Mouse (Mus musculus) lung, embryonic 14.5 days (tissue): ENCODE results near the gene Atad1. TPM values are rescaled to one million over a fixed set of nuclear protein-coding genes. Genes with fewer than 3 reads are reported as not detected.

ENCODE experiments used
- ATAC-seq: fragments of 200-750 bp; cut with Nextera tagmentation; 2 replicates; pipeline ENCODE4 v1.8.0; 2017; ENCODE audit warnings: mild to moderate bottlenecking, moderate TSS enrichment, moderate library complexity; ENCODE audit not compliant: insufficient read depth
- DNase-seq: peaks from one replicate; pipeline ENCODE4 v3.0.0-alpha.2; 2015
- H3K27ac ChIP-seq: fragments of 300-500 bp; sonication (generic); 2 replicates; pipeline ENCODE4 v1.5.1; 2014; ENCODE audit warnings: low read depth, mild to moderate bottlenecking, moderate library complexity
- H3K27me3 ChIP-seq: fragments of 300-500 bp; sonication (generic); 2 replicates; pipeline ENCODE4 v1.6.1; 2014; ENCODE audit warnings: low read length, control low read depth; ENCODE audit not compliant: insufficient read depth
- H3K36me3 ChIP-seq: fragments of 300-500 bp; sonication (generic); 2 replicates; pipeline ENCODE4 v1.6.1; 2014; ENCODE audit warnings: control low read depth; ENCODE audit not compliant: insufficient read depth
- H3K4me1 ChIP-seq: fragments of 300-500 bp; sonication (generic); 2 replicates; pipeline ENCODE4 v1.6.1; 2014; ENCODE audit warnings: antibody characterized with exemption, control low read depth; ENCODE audit not compliant: insufficient read depth
- H3K4me2 ChIP-seq: fragments of 300-500 bp; sonication (generic); 2 replicates; pipeline ENCODE4 v1.6.1; 2014; ENCODE audit warnings: mild to moderate bottlenecking
- H3K4me3 ChIP-seq: fragments of 300-500 bp; sonication (generic); 2 replicates; pipeline ENCODE4 v1.5.1; 2014; ENCODE audit warnings: low read depth, low read length
- H3K9ac ChIP-seq: fragments of 300-500 bp; sonication (generic); 2 replicates; pipeline ENCODE4 v1.6.1; 2014
- H3K9me3 ChIP-seq: fragments of 300-500 bp; sonication (generic); 2 replicates; pipeline ENCODE4 v1.6.1; 2016; ENCODE audit warnings: low read depth, low read length, control low read depth
- CTCF ChIP-seq: IDR thresholded peaks from 2 replicates; pipeline ENCODE4 v1.5.1; 2016; ENCODE audit warnings: antibody characterized with exemption, low read depth
- WGBS: fragments of 180-500 bp; shearing (Covaris S2); extraction: QIAGEN DNeasy Blood & Tissue Kit; methylation state at CpG from one replicate; pipeline ENCODE4 v1.1.7; 2014; 5-methylcytosine and 5-hydroxymethylcytosine counted together
- polyA plus RNA-seq: library from polyadenylated mRNA; unstranded; fragments of >200 nt; fragmentation: Nextera tagmentation; extraction: Ambion mirVana; gene quantifications from 2 replicates; pipeline ENCODE4 v1.2.1, GENCODE M21; 2014

Gene Atad1
- polyA plus RNA-seq, 1 experiment from 2014 or later = 67.6 TPM

- H3K9ac ChIP-seq = no peak overlapping the region
- no peaks in the 10 kb centered on the region for H3K4me1 ChIP-seq
- no peak overlapping the region for H3K4me2 ChIP-seq
- H3K36me3 ChIP-seq = no peaks in the 10 kb centered on the region
- 31% methylated on average over 13 of the region's 13 CpGs for WGBS
- no peak for DNase-seq
- H3K4me3 ChIP-seq = no peak overlapping the region
- no peaks in the 10 kb centered on the region for H3K27me3 ChIP-seq
- H3K9me3 ChIP-seq = no peaks in the 10 kb centered on the region
- TF ChIP-seq CTCF = no peak
- no peak for ATAC-seq
- H3K27ac ChIP-seq = no peak overlapping the region
Observed at GRCm38 (mm10) chr19:32638276-32638903, 101.2 kb downstream of the Atad1 start.

- Histone ChIP-seq H3K9me3 (no peaks in the 10 kb centered on the region), H3K27me3 (no peaks in the 10 kb centered on the region), H3K4me1 (no peaks in the 10 kb centered on the region), H3K4me3 (no peak overlapping the region), H3K4me2 (no peak overlapping the region), H3K27ac (no peak overlapping the region), H3K36me3 (no peaks in the 10 kb centered on the region), H3K9ac (no peak overlapping the region)
- WGBS = 56% methylated on average over 16 of the region's 16 CpGs
- DNase-seq = no peak
- no peak for TF ChIP-seq CTCF
- ATAC-seq = no peak
Observed at GRCm38 (mm10) chr19:32637357-32638275, 102.0 kb downstream of the Atad1 start.

DNA sequence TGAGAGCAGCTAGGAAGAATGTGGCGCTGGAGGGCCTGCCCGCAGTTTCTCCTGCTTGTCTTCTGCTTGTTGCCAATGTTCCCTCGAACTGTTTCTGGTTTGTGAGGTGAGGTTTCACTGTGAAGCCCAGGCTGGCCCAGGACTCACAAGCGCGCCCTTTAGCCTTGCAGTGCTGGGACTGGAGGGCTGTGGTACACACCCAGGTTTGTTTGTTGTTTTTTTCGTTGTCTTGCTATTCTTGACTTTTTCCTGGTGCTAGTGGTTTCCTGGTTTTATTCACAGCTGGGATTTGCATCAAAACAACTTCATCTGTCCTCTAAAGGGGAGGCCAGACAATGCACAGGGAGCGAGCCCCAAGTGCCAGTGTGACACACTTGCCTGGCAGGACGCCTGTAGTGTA lies 104.7 kb downstream of the Atad1 start:
- H3K4me1 ChIP-seq = no peaks in the 10 kb centered on the region
- no peaks in the 10 kb centered on the region for H3K36me3 ChIP-seq
- no peaks in the 10 kb centered on the region for H3K9me3 ChIP-seq
- DNase-seq = no peak
- H3K27me3 ChIP-seq = no peaks in the 10 kb centered on the region
- H3K9ac ChIP-seq = no peak overlapping the region
- TF ChIP-seq CTCF = no peak
- no peak overlapping the region for H3K27ac ChIP-seq
- no peak overlapping the region for H3K4me3 ChIP-seq
- 65% methylated on average over 8 of the region's 8 CpGs for WGBS
- H3K4me2 ChIP-seq = no peak overlapping the region
- no peak for ATAC-seq

DNA sequence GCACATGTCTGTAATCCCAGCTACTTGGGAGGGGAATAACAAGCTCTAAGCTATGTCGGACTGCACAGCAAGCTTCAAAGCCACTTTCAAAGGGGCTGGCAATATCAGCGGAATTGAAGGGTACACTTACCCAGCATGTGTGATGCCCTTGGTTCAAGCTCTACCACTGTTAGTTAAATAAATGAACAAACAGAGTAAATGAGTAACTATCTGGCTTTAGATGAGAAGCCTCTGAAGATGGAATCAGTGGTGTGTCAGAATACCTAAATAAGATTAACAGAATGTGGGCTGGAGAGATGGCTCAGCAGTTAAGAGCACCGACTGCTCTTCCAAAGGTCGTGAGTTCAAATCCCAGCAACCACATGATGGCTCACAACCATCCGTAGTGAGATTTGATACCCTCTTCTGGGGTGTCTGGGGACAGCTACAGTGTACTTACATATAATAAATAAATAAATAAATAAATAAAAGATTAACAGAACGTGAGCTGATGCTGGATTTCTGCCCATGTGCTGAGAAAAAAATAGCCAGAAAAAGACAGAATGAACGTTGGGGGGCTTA lies 110.9 kb downstream of the Atad1 start:
- DNase-seq (no peak), ATAC-seq (no peak)
- H3K4me3 ChIP-seq = no peak overlapping the region
- no peaks in the 10 kb centered on the region for H3K9me3 ChIP-seq
- TF ChIP-seq CTCF = no peak
- 67% methylated on average over 7 of the region's 7 CpGs for WGBS
- H3K36me3 ChIP-seq = no peaks in the 10 kb centered on the region
- no peak overlapping the region for H3K4me2 ChIP-seq
- no peak overlapping the region for H3K9ac ChIP-seq
- no peaks in the 10 kb centered on the region for H3K4me1 ChIP-seq
- H3K27ac ChIP-seq = no peak overlapping the region
- H3K27me3 ChIP-seq = no peaks in the 10 kb centered on the region

DNA sequence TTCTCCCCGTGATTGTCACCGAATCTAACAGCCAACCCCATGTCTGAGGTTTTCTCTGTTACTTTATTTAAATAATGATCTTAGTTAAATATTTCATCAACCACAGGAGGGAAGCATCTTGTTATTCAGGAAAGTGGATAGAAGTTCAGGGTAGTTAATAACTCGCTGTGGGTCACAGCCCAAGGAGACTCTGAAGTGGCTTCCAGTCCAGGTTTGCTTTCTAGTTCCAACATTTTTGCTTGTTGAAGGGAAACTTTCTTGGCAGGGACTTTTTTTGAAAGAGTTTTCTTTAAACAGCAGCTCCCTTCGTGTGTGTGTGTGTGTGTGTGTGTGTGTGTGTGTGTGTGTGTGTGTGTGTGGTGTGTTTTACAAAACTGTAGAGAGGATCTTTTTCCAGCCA lies 112.0 kb downstream of the Atad1 start:
- H3K9me3 ChIP-seq = no peaks in the 10 kb centered on the region

DNA sequence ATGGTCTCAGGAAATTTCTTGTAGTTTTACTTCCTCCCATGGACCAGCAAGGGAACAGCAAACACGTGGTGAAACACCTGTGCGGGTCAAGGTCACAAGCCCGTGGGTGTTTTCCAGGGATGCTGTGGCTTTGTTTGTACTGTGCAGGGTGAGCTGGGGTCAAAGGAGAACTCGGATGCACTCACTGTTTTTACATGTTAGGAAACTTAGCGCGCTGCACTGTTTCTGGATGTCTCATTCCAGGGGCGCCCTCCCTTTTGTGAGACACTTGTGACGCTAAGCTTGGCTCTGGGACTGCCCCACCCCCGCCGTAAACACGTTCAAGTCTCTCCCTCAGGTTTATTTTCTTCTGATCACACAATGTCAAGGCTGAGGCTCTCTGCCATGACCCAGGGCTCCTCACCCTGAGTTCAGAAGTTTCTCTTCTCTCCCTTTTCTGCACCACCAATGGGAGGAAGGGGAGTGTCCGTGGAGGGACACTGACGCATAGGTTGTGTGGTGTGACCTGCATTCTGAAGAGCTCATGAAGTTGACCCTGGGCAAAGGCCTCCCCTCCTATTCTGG lies 112.7 kb downstream of the Atad1 start:
- no peak overlapping the region for H3K27ac ChIP-seq
- TF ChIP-seq CTCF = no peak
- H3K4me3 ChIP-seq = no peak overlapping the region
- no peaks in the 10 kb centered on the region for H3K9me3 ChIP-seq
- no peak overlapping the region for H3K4me2 ChIP-seq
- ATAC-seq (no peak), DNase-seq (no peak)
- 46% methylated on average over 13 of the region's 13 CpGs for WGBS
- no peak overlapping the region for H3K9ac ChIP-seq
- no peaks in the 10 kb centered on the region for H3K4me1 ChIP-seq
- no peaks in the 10 kb centered on the region for H3K27me3 ChIP-seq
- no peaks in the 10 kb centered on the region for H3K36me3 ChIP-seq

More for the DNA sequence above, 112.0 kb downstream of the Atad1 start:
- Histone ChIP-seq H3K4me1 (no peaks in the 10 kb centered on the region), H3K36me3 (no peaks in the 10 kb centered on the region), H3K4me3 (no peak overlapping the region), H3K27ac (no peak overlapping the region), H3K9ac (no peak overlapping the region), H3K27me3 (no peaks in the 10 kb centered on the region), H3K4me2 (no peak overlapping the region)
- no peak for DNase-seq
- no peak for TF ChIP-seq CTCF
- ATAC-seq = no peak
- WGBS = 58% methylated on average over 4 of the region's 4 CpGs

DNA sequence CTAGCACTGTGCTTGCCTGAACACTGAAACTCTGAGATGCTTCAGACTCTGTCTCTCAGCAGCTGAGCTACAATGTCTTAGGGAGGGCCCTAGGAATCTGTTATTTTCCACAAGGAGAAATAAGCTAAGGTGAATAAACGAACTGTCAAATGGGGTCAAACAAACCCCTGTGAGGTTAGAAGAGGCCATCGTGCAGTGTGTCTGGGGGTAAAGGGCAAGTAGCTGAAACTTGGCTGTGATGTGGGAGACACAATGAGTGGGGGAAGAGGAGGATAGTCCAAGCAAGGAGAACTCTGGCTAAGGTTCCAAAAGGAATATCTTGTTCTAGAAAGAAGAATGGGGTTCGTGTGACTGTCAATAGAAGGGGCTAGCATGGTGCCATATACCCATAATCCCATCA lies 117.4 kb downstream of the Atad1 start:
- no peak overlapping the region for H3K27ac ChIP-seq
- no peak for DNase-seq
- H3K4me1 ChIP-seq = no peaks in the 10 kb centered on the region
- H3K27me3 ChIP-seq = no peaks in the 10 kb centered on the region
- H3K36me3 ChIP-seq = no peaks in the 10 kb centered on the region
- no peak overlapping the region for H3K4me3 ChIP-seq
- ATAC-seq = no peak
- WGBS = 44% methylated on average over 3 of the region's 3 CpGs
- H3K9ac ChIP-seq = no peak overlapping the region
- H3K9me3 ChIP-seq = no peaks in the 10 kb centered on the region
- no peak for TF ChIP-seq CTCF
- no peak overlapping the region for H3K4me2 ChIP-seq

Other genes with a start within 250 kb of the Atad1 start
- gene Papss2, start 144.0 kb downstream of the Atad1 start, polyA plus RNA-seq = 3.4 and 3.7 TPM in 2 replicates
- gene Pten, start 17.7 kb upstream of the Atad1 start, polyA plus RNA-seq = 14.9 and 15.4 TPM in 2 replicates